Mouse (Mus musculus) heart, adult 18-20 months (tissue): ENCODE data around the gene Bicd2. TPM values are rescaled to one million over a fixed set of nuclear protein-coding genes. Genes with fewer than 3 reads are reported as not detected.
"Not testable (repeated sequence)": the region's sequence is repeated elsewhere in the genome, so short reads cannot be mapped to it uniquely, and the experiment has no call there.

Experiments used
- DNase-seq, 2 experiments: peaks; one replicate each; pipeline ENCODE4 v3.0.0; 2021 to 2022; ENCODE audit warnings: mixed read lengths in 1 of 2
- total RNA-seq, 2 experiments: library from RNA; stranded (reverse); gene quantifications; 2 replicates each; pipeline ENCODE4 v1.2.3; 2021

Gene Bicd2
- total RNA-seq, 2 experiments from 2014 or later, result 67.3 to 73.9 TPM

GRCm38 (mm10) chr13:49360906-49361406, 19.6 kb downstream of the Bicd2 start:
- DNase-seq, result peak; percentile 76 to 80

GRCm38 (mm10) chr13:49362364-49362763, 21.0 kb downstream of the Bicd2 start:
- peak in 1 of 2 experiments; percentile 57 for DNase-seq

GRCm38 (mm10) chr13:49362804-49363203, 21.4 kb downstream of the Bicd2 start:
- DNase-seq, result peak in 1 of 2 experiments; percentile 60

GRCm38 (mm10) chr13:49364716-49365115, 23.3 kb downstream of the Bicd2 start:
- DNase-seq, result peak; percentile 89 to 92

- no peak for DNase-seq
Observed at GRCm38 (mm10) chr13:49367657-49368440, 26.5 kb downstream of the Bicd2 start.

- no peak for DNase-seq
Observed at GRCm38 (mm10) chr13:49369404-49369803, 28.0 kb downstream of the Bicd2 start.

- peak; percentile 55 to 77 for DNase-seq
Observed at GRCm38 (mm10) chr13:49370216-49370615, 28.8 kb downstream of the Bicd2 start.

GRCm38 (mm10) chr13:49370916-49371315, 29.5 kb downstream of the Bicd2 start:
- not testable (repeated sequence) for DNase-seq

- DNase-seq, result peak; percentile 82 to 95
Observed at GRCm38 (mm10) chr13:49371428-49371899, 30.1 kb downstream of the Bicd2 start.

GRCm38 (mm10) chr13:49372370-49373060, 31.1 kb downstream of the Bicd2 start:
- peak; percentile 75 to 77 for DNase-seq

- DNase-seq, result no peak
Observed at GRCm38 (mm10) chr13:49374304-49374703, 32.9 kb downstream of the Bicd2 start.

- DNase-seq, result no peak
Observed at GRCm38 (mm10) chr13:49374730-49375129, 33.3 kb downstream of the Bicd2 start.

GRCm38 (mm10) chr13:49377608-49378007, 36.2 kb downstream of the Bicd2 start:
- DNase-seq, result no peak

- no peak for DNase-seq
Observed at GRCm38 (mm10) chr13:49379301-49379700, 37.9 kb downstream of the Bicd2 start.

GRCm38 (mm10) chr13:49381230-49381629, 39.8 kb downstream of the Bicd2 start:
- peak; percentile 91 to 98 for DNase-seq

- no peak for DNase-seq
Observed at GRCm38 (mm10) chr13:49382997-49383396, 41.6 kb downstream of the Bicd2 start.

- no peak for DNase-seq
Observed at GRCm38 (mm10) chr13:49384751-49385463, 43.5 kb downstream of the Bicd2 start.

- DNase-seq, result no peak
Observed at GRCm38 (mm10) chr13:49391374-49391773, 50.0 kb downstream of the Bicd2 start.

- DNase-seq, result no peak
Observed at GRCm38 (mm10) chr13:49393579-49393978, 52.2 kb downstream of the Bicd2 start.

GRCm38 (mm10) chr13:49394886-49395447, 53.6 kb downstream of the Bicd2 start:
- no peak for DNase-seq

- DNase-seq, result no peak
Observed at GRCm38 (mm10) chr13:49396798-49397197, 55.4 kb downstream of the Bicd2 start.

GRCm38 (mm10) chr13:49398191-49398590, 56.8 kb downstream of the Bicd2 start:
- DNase-seq, result no peak
